Mouse (Mus musculus) mouse embryonic stem cell (cell line): ENCODE measurements around the gene Ncf2.

Experiments used
- in situ Hi-C, 2 experiments: fragments of 300-500 bp; cut with MboI; formaldehyde crosslinking; loops; 1 replicate in 1 of 2; 3 replicates in 1 of 2; pipeline ENCODE4 v1.14.3; 2019 to 2020; ENCODE audit warnings: low sequenced_read_pairs in 2 of 2, low pct_unique_long_range_greater_than_20kb in 1 of 2, mixed read lengths in 1 of 2; ENCODE audit not compliant: unreplicated experiment in 1 of 2

Ncf2 gene

DNA sequence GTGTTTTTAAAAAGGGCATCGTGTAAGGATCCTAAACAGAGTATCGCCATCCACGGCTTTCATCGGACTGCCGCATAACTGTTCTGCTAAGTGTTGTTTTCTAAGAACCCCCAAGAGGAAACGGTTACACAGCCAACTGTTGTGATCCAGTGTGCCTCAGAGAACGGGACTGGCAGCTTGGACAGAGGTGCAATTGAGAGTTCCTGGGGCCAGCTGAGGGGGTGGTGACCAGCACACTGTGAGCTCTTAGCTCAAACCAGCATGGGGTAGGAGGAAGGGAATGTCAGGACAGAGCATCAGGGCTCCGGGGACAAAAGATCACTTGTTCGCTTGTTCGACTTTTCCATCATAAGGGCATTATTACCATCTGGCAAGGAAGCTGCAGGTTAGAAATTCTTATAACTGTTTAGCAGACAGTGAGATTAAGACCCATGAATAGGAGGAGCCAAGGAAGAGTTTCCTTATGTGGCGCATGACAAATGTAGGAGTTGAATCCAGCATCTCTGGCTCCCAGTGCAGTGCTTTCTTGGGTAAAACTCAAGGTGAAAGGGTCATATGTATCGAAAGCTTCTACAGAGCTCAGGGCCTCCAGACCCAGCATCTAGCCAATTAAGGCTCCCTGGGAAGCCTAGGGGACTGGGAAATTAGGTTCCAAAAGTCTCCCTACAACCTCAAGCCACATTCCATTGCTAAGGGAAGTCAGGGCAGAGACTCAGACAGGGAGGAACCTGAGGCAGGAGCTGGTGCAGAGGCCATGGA lies 7.1 kb upstream of the Ncf2 start:
- in situ Hi-C loops: loop anchor here (5.0 to 25.0 kb wide), 4 partner anchors 34 to 594 kb away; no protein-coding TSS in a partner anchor

DNA sequence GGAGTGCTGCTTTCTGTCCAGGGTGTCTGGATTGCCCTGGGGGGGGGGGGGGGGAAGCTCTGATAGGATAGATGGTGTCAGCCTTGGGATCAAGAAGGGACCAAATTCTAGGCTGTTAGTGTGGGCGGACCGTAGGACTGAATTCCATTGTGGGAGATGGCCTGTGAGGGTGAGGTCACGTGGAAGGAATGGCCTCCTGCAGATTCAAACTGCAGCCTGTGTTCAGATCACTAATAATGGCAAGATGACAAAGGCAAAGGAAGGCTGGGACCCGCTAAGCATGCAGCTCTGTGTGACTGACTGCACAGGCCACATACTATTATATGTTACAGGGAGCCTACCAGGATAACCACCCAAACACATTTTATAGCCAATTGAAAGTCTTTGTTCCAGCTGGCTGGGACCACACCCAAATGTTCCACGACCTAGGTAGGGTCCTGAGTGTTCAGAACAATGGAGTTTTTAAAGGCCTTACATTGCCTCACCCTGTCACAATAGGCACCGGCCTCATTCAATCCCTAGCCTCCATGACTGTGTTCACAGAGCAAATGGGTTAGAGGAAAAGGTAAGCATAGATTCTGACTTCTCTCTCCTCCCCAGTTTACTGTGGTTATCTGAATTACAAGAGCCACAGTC lies 6.4 kb upstream of the Ncf2 start:
- in situ Hi-C loops: loop anchor here (5.0 to 25.0 kb wide), 4 partner anchors 34 to 594 kb away; no protein-coding TSS in a partner anchor

DNA sequence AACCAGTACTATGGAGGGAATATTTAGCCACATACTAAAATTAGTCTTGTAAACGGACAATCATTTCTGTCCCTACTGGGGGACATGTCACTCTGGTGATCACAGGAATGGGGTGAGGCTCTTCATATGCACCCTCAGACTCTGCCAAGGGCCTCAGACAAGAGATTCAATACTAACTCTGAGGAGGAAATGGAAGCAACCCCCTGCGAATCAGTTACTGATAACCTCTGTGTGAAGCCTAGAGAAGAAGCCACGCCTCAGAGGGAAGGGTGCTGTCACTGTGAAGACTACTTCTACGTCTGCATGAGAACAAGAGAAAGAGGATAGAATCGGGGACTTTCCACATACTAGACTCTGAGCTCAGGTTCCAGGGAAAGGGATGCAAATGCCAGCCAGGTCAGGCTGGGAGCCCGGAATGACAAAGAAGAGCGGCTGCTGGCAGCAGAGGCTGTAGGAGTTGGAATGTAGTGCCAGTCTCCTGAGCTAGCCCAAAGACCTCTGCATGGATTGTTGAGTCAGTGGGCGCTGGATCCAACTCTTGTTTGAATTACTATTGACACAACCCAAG lies 4.2 kb upstream of the Ncf2 start:
- in situ Hi-C loops: loop anchor here in 1 of 2 experiments (25.0 kb wide), 2 partner anchors 242 to 592 kb away; no protein-coding TSS in a partner anchor

DNA sequence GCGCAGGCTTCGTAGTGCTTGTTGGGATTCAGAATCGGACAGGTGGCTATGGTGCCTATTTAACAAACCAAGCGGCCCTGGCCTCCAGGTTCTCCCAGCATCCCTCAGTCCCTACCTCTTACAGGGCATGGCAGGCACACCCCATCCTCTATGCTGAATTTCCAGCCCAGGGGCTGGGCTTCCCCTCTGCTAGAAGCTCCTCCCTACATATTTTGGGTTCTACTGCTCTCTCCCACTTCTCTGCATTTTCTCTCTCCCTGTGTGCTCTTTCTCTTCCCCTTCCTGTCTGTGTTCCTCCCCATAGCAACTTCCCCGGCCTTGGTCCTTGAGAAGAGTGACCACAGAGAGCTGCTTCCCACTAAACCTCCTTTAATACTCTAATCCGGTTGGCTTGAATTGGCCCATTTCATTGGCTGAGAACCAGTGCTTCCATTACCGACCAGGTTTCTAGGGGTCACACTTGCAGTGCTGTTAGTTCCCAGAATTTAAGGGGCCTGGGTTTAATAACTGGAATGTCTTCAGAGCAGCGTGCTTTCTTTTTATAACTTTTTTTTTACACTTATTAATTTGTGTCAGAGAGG lies 3.2 kb upstream of the Ncf2 start:
- in situ Hi-C loops: loop anchor here in 1 of 2 experiments (25.0 kb wide), 2 partner anchors 241 to 591 kb away; no protein-coding TSS in a partner anchor

DNA sequence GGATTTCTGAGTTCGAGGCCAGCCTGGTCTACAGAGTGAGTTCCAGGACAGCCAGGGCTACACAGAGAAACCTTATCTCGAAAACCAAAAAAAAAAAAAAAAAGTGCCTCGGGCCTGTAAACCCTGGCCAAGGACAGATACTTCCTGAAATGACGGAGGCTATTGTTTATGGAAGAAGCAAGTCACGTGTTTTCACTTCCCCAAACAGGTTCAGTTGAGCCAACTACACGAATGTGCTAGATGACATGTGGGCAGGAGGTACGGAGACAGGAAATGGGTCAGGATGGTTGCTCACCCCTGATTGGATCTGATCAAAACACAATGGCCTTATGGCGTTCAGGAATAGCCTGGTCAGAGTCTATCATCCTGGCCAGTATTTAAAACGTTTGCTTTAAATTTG lies 1.9 kb upstream of the Ncf2 start:
- in situ Hi-C loops: loop anchor here in 1 of 2 experiments (25.0 kb wide), 2 partner anchors 239 to 589 kb away; no protein-coding TSS in a partner anchor

DNA sequence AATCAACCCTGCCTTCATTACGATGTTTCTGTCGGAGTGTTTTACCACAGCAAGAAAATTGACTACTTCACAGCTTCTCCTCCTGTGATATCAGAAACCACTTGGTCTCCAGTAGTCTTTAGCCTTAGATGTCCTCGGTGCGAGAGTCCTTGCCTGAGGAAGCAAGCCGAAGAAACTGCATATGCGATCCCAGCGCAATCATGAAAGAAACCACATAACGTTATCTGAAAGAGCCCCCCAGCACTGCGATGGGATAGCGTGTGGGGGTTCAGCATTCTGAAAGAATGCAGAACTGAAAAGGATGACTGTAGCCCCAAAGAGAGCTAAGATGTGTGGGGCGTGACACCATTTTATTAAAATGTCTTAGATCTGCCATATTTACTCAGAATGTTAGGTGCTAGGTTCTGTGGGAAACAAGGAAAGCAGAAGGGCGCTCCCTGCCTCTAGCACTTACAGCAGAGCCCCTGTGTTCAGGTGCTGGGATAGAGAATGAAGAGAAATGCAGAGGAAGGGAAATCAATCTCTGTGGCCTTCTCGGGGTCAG lies 711 bp downstream of the Ncf2 start:
- in situ Hi-C loops: no loop called here

DNA sequence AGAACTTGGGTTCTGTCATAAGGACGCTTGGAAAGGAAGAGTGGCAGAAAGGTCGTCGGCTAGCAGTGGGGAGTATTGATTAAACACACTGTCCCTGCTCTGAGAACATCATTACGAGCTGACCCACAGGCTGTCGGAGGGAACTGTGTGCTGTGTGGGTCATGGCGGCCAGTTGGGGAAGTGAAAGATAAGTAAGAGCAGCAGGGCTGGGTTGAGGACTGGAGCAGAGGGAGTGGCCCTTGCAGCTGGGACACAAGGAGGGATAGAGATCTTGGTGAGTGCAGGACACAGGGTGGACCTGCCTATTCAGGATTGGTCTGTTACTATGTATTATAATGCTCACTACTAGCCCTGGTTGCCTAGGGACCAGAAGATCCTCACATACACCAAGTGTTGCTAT lies 4.9 kb downstream of the Ncf2 start:
- in situ Hi-C loops: no loop called here

DNA sequence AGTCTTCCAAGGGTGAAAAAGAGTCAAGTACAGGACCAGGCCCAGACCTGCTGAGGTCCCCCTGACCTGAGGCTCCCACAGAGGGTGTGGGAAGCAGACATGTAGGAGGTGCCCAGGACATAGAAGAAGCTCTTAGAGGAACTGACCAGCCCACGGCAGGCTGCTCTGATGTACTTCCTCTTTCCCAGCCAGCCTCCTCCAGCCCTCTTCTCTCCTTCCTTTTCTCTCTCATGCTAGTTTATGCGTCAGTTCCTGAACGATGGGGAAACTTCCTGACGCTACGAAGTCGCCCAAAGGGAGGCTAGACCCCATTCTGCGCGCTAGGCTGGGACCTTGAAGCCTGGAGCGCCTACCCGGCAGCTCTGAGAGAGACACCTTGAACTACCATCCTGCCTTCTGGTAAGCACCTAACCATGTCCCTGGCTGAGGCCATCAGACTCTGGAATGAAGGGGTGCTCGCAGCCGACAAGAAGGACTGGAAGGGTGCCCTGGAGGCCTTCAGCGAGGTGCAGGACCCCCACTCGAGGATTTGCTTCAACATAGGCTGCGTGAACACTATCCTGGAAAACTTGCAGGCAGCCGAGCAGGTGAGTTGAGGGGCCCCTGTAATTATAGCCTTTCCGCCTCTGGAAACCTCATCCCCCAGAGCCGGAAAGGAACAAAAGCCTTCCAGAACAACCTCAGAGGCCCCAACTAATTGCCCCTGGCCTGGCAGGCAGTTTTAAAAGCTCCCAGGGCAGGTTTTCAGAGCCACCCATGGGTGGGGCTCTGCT lies 7.8 kb downstream of the Ncf2 start:
- in situ Hi-C loops: no loop called here

DNA sequence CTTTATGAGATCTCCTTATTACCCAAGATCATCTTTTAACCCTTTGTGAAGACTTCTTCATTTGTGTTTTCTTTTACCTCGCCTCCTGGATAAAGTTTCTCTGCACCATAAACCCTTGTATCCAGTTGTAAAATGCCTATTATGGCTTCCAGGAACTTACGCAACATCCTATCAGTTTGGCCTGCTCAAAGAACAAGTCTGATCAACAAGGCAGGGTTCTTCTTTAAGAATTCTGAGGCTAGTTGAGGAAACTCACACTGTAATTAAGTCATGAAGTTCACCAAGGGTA lies 8.3 kb downstream of the Ncf2 start:
- in situ Hi-C loops: no loop called here

DNA sequence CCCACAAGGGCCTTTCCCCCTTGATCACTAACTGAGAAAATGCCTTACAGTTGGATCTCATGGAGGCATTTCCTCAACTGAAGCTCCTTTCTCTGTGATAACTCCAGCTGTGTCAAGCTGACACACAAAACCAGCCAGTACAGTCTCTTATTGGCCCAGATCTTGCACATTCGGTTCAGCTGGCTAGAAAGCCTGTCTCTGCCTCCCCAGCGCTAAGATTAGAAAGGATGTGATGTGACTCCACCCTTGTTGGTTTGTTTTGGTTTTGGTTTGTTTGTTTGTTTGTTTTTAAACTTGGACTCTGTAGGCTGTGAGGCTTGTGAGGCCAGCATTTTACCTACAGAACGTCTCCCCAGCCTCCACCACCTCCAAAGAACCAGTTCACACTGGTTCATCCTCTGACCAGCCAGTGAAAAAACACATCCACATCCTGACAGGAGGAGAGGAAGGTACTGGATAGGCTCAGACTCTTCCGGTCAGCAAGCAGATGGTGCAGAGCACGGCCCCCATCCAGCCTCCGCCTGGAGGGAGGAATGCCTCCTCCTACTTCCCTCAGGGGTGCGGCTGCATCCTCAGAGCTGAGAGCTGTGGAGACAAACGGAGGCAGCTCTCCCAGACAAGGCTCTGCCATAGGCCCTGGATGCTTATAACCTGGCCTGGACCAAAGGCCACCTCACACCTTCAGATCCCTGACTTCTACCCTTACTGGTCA lies 9.7 kb downstream of the Ncf2 start:
- in situ Hi-C loops: no loop called here

DNA sequence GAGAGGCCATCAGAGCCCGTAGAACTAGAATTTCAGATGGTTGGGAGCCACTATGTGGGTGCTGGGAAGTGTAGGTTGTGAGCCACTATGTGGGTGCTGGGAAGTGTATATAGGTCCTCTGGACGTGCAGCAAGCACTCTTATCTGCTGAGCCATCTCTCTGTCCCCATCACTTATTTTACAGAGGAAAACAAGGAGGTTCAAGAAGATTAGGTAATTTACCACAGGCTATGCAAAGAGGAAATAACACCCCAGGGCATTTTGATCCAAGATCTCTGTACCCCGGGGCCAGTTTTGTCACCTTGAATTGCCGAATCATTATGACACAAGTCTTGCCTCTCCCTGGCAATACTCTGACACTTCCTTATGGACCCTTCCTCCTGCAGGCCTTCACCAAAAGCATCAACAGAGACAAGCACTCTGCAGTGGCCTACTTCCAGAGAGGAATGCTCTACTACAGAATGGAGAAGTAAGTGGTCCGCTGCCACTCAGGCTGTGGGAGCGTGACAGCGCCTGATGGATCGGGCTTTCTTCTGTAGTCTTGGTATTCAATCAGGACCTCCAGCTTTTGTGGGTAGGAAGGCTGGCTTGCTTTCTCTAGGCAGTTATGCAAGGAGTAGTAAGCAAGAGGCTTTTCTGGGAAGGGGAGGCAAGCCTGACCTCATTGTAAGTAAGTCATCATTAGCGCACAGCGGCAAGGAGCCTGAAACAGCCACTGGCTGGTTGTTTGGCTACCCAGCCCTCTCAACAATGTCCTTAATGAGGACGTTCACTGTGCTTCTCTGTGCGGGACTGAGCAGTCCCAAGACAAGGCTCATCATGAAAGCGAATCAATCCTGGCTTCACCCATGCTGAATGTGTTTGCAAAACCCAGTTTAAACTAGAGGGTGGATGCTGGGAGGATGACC lies 10.8 kb downstream of the Ncf2 start:
- in situ Hi-C loops: no loop called here

DNA sequence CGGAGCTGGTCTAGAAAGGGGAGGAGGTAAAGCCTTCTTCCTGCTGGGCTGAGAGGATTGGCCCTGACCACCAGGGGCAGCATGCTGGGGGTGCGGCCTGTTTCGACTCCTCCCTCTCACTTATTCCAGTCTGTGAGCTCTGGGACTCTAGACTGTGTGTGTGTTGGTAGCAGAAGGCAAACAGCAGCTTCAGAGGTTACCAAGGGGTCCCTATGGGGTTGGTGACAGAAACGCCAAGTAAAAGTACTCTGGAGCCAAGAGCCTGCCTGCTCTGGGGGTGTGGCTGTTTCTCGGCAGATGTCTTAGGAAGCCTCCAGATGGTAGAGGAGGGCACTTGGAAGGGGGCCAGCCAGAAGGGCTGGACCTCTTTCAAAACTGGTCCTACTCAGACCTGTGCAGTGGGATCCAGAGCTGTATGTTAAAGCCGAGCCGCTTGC lies 15.3 kb downstream of the Ncf2 start:
- in situ Hi-C loops: no loop called here

DNA sequence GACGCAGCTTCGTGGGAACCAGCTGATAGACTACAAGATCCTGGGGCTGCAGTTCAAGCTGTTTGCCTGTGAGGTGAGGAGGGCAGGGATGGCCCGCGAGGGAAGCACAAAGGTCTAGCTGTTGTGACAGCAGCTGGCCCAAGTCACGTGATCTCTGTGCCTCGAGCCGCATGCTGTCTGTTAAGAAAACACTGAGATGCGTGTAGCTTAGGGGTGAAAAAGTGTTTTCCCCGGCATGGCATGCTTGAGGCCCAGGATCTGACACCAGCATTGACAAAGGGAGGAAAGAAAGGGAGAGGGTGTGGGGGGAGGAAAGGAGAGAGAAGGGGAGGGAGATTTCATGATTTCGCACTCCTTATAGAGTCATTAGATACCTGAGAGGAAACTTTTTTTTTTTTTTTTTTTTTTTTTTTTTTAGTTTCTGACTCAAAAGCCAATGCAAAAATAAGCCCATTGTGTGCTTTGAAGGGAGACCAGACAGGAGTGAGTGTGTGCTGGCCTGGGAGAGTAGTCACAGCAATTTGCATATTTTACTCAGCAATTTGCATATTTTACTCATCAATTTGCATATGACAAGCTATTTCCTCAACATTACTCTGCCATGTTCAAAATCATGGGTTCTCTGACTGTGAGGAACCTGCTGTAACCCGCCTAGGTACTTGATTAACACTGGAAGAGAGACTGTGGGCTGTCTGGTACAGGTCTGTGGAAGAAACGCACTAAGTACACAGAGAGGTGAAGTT lies 17.2 kb downstream of the Ncf2 start:
- in situ Hi-C loops: no loop called here

DNA sequence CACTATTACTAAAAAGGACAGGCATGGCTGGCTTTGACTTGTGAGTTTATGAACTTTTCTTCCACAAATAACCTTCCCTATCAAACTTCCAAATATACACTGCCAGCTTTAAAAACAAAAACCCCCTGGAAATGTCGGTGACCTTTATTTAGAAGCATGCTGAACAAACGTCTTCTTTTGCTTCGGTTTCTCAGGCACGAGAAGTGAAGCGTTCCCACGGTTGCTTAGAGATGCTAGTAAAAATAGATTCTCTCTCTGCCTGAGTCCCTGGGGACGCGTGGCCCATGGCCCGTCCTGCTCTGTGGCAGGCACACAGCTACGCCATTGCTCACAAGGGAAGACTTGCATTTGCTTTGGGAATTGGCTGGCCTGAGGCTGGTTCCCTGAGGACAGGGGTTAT lies 17.8 kb downstream of the Ncf2 start:
- in situ Hi-C loops: no loop called here

DNA sequence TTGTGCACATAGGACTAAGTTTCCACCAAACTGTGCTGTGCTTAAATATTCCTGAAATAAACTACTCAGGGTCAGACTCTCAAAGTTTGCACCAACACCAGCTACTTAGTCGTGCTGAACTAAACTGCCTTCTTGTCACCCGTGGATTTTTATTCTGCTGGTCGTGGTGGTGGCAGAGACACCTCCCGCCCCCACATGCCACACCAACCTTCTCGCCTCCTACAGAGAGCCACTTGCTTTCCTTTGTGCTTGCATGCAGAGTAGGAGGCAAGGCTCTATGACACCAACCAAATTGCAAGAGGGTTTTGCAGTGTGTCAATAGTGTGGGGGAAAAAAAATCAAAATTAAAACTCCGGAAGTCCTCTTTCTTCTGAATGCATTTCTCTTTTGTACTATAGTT lies 19.6 kb downstream of the Ncf2 start:
- in situ Hi-C loops: no loop called here

DNA sequence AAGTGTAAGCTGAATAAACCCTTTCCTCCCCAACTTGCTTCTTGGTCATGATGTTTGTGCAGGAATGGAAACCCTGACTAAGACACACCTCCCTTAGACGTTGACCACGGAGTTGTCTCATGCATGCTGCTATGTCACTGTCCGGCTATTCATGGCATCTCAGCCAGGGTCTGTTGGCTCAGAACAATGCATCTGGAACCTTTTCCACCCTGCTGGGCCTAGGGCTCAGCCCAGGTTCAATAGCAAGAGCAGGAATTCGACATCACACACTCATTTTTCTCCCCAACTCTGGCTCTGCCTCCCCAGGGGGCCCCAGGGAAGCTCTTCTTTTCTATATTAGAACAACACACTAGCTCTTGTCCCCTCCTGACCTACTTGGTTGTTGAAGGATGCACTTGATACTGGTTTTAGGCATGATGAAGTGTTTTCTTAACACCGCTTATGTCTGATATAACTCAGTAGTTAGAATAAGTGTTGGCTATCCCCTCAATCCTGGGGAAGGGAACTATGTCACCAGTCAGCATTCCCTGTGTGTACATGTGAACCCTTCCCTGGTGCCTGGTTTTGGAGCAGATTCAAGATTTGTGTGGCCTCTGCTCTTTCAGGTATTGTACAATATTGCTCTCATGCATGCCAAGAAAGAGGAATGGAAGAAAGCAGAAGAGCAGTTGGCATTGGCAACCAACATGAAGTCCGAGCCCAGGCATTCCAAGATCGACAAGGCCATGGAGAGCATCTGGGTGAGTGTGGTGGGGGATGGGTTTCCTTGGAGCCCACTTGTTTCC lies 21.1 kb downstream of the Ncf2 start:
- in situ Hi-C loops: no loop called here
